Mouse (Mus musculus): Measurements from ENCODE around the gene Cops2. TPM values are rescaled to one million over a fixed set of nuclear protein-coding genes. Genes with fewer than 3 reads are reported as not detected.

The Cops2 gene
- polyA plus RNA-seq, 1 experiment = 0.59 TPM

DNA sequence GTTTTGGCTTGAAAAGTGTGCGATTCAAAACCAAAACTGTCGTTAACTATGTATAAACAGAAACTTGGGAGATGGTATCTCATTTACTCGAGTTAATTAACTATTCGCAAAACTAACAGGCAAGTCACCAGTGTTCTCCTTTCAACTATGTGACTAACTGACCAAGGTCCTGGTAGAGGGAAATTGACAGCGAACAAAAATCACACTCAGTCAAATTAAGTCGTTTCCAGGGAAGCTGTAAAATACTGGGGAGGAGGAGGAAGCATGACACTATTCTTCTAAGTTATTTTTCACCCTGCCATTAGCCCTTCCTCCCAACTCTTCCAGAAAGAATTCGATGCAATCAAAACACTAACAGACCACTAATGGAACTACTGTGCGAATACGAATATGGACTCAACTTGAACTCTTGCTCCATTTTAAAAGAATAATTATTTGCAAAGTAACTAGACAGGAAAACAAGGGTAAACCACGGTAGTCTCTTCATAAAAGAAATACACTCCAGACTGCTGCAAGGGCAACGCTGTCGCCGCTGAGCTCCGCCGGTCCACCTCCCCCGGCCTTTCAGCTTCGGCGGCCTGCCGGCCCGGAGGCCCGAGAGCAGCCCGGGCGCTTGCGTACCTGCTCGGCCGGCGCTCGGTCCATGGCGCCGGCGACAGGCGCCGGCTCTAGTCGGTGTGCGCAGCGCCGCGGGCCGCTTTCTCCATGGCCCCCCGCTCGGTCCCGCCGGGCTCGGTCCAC is 76.8 kb downstream of the Cops2 start:
- TF ChIP-seq GATA1 (IDR thresholded peaks at IDR 0.05; ENCODE audit: low read length) (no peak), TAL1 (IDR thresholded peaks at IDR 0.05; ENCODE audit: low read length) (no peak)
- peaks cover 16% of the 10 kb centered on the region for H3K27me3 ChIP-seq (ENCODE audit: control insufficient read depth)
- no peaks in the 10 kb centered on the region for H3K9me3 ChIP-seq (ENCODE audit: control insufficient read depth, low read length)
- peak overlapping the region; percentile 69 for H3K4me3 ChIP-seq (replicated peaks)
- peaks cover 25% of the 10 kb centered on the region for H3K4me1 ChIP-seq (ENCODE audit: control insufficient read depth)
- H3K36me3 ChIP-seq (ENCODE audit: control insufficient read depth) = peaks cover 2% of the 10 kb centered on the region

DNA sequence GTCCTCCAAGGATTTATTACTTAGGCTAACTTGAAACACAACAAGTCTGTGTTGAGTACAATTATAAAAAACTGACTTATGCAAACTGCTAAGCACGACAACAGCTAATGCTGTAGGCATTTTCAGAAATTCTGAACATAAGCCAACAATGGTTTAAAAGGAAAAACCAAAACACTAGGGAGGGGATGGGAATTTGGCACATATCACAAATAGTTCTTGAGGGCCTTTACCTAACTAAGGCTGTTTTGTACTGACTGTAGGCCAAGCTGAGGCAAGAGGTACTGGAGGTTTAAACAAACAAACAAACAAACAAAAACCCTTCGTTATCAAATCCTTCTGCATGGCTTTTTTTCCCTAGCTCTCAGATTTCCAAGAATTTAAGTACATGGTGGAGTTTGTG is 77.9 kb downstream of the Cops2 start:
- Histone ChIP-seq H3K9me3 (ENCODE audit: control insufficient read depth, low read length) (no peaks in the 10 kb centered on the region), H3K4me1 (ENCODE audit: control insufficient read depth) (peaks cover 25% of the 10 kb centered on the region)

More for the DNA sequence above, 77.9 kb downstream of the Cops2 start:
- no peak overlapping the region for H3K4me3 ChIP-seq (replicated peaks)
- peaks cover 2% of the 10 kb centered on the region for H3K36me3 ChIP-seq (ENCODE audit: control insufficient read depth)
- TF ChIP-seq TAL1 (IDR thresholded peaks at IDR 0.05; ENCODE audit: low read length) (no peak), GATA1 (IDR thresholded peaks at IDR 0.05; ENCODE audit: low read length) (no peak)
- peaks cover 13% of the 10 kb centered on the region for H3K27me3 ChIP-seq (ENCODE audit: control insufficient read depth)

Other genes with a start within 250 kb of the Cops2 start
- 0.24 and 0.27 TPM in 2 replicates for gene Cep152, start 234.0 kb downstream of the Cops2 start, polyA plus RNA-seq (2012)
- 4.5 TPM in 2 replicates for gene Eid1, start 186.0 kb downstream of the Cops2 start, polyA plus RNA-seq (2012)
- 0.02 and 0.03 TPM in 2 replicates for gene Shc4, start 135.0 kb downstream of the Cops2 start, polyA plus RNA-seq (2012)
- 0.12 and 0.26 TPM in 2 replicates for gene Secisbp2l, start 76.3 kb downstream of the Cops2 start, polyA plus RNA-seq (2012)
- gene Galk2, start within 50 bp of the Cops2 start, polyA plus RNA-seq (2012) = 0.04 and 0.05 TPM in 2 replicates
- gene Fgf7, start 175.5 kb upstream of the Cops2 start, polyA plus RNA-seq (2012) = not detected in 2 replicates